Mouse (Mus musculus) layer of hippocampus, postnatal 36 days (tissue): ENCODE results near the gene Rcc1l. TPM values are rescaled to one million over a fixed set of nuclear protein-coding genes. Genes with fewer than 3 reads are reported as not detected.

ENCODE experiments used
- DNase-seq, 2 experiments: peaks; one replicate each; pipeline ENCODE4 v3.0.0; 2022
- total RNA-seq, 2 experiments: library from RNA; stranded (reverse); gene quantifications; 2 replicates each; pipeline ENCODE4 v1.2.3; 2021

The Rcc1l gene
- total RNA-seq, 2 experiments from 2014 or later: 14.5 to 15.9 TPM

- DNase-seq: no peak
These were observed 61.6 kb downstream of the Rcc1l start for GRCm38 (mm10) chr5:134114981-134115380.

- no peak for DNase-seq
These were observed 70.7 kb downstream of the Rcc1l start for GRCm38 (mm10) chr5:134105829-134106228.

GRCm38 (mm10) chr5:134102720-134103119, 73.9 kb downstream of the Rcc1l start:
- DNase-seq: no peak

GRCm38 (mm10) chr5:134101883-134102282, 74.7 kb downstream of the Rcc1l start:
- DNase-seq: no peak

GRCm38 (mm10) chr5:134101322-134101721, 75.3 kb downstream of the Rcc1l start:
- DNase-seq: no peak

- no peak for DNase-seq
These were observed 76.3 kb downstream of the Rcc1l start for GRCm38 (mm10) chr5:134100232-134100771.

- peak; percentile 94 to 95 for DNase-seq
These were observed 76.9 kb downstream of the Rcc1l start, which contains the start of gene Castor2 for GRCm38 (mm10) chr5:134099496-134100211. TSS of gene Castor2 (plus strand) at chr5:134099711.

- peak; percentile 42 to 60 for DNase-seq
These were observed 77.6 kb downstream of the Rcc1l start for GRCm38 (mm10) chr5:134098976-134099375.

- no peak for DNase-seq
These were observed 78.2 kb downstream of the Rcc1l start for GRCm38 (mm10) chr5:134098341-134098902.

Other genes starting within 250 kb of the Rcc1l start
- gene Castor2, start 77.1 kb downstream of the Rcc1l start, total RNA-seq: 10 to 100 TPM; 71.5 to 79.3 TPM
- gene Gtf2ird2, start 7.2 kb upstream of the Rcc1l start, total RNA-seq: 10 to 100 TPM; 14.0 to 14.6 TPM
- 1 to 10 TPM; 6.3 to 9.3 TPM for gene Ncf1, start 52.9 kb upstream of the Rcc1l start, total RNA-seq
- 100 to 1,000 TPM; 215 to 234 TPM for gene Gtf2i, start 138.0 kb upstream of the Rcc1l start, total RNA-seq